Mouse (Mus musculus): Measurements from ENCODE around the gene Psen1.

GRCm38 (mm10) chr12:83758735-83759134 lies 70.8 kb downstream of the Psen1 start:
- TF ChIP-seq POLR2A (IDR thresholded peaks at IDR 0.05; ENCODE audit: low read depth, low read length), result no peak
- TF ChIP-seq CTCF (conservative IDR thresholded peaks at IDR 0.05 in 1 of 2, IDR thresholded peaks at IDR 0.05 in 1 of 2; ENCODE audit: low read depth in 2 of 2, low read length in 2 of 2), result no peak
- no peak for TF ChIP-seq CHD1 (IDR thresholded peaks at IDR 0.05; ENCODE audit: low read depth, low read length)
- TF ChIP-seq SIN3A (IDR thresholded peaks at IDR 0.05; ENCODE audit: low read length), result no peak

Measured in CH12.LX (cell line).